Mouse (Mus musculus): ENCODE data around the gene Nptn.

GRCm38 (mm10) chr9:58667244-58667643 lies 85.2 kb downstream of the Nptn start:
- TF ChIP-seq CTCF (conservative IDR thresholded peaks at IDR 0.05; ENCODE audit: low read length) (no peak), NANOG (IDR thresholded peaks at IDR 0.05; ENCODE audit: borderline replicate concordance, low read length) (no peak), POU5F1 (IDR thresholded peaks at IDR 0.05; ENCODE audit: borderline replicate concordance, low read length) (no peak)
